Mouse (Mus musculus) G1E (cell line): ENCODE data around the gene Mmgt2. TPM values are rescaled to one million over a fixed set of nuclear protein-coding genes. Genes with fewer than 3 reads are reported as not detected.
A peak's percentile ranks its signal among the peaks of the same experiment; 100 is the strongest.

Source experiments
- ATAC-seq: 2 replicates; pipeline ENCODE4 v1.8.0; 2016; ENCODE audit warnings: mild to moderate bottlenecking; ENCODE audit not compliant: insufficient number of reproducible peaks, poor library complexity, low FRiP score, severe bottlenecking; ENCODE audit errors: extremely low read depth
- DNase-seq: peaks from one replicate; pipeline ENCODE4 v3.0.0; 2012; ENCODE audit warnings: low spot score
- H3K27me3 ChIP-seq: 2 replicates; pipeline ENCODE4 v1.6.1; 2012; ENCODE audit warnings: mild to moderate bottlenecking, low read length, inconsistent platforms; ENCODE audit not compliant: insufficient read depth
- H3K36me3 ChIP-seq: replicated peaks from 2 replicates; pipeline ENCODE3; 2012; ENCODE audit warnings: mild to moderate bottlenecking, inconsistent platforms
- H3K4me1 ChIP-seq: 2 replicates; pipeline ENCODE4 v1.6.1; 2012; ENCODE audit warnings: low read depth, low read length, inconsistent platforms, mixed read lengths; ENCODE audit not compliant: insufficient read depth
- H3K4me3 ChIP-seq: 2 replicates; pipeline ENCODE4 v1.5.1; 2012; ENCODE audit warnings: low read depth, mild to moderate bottlenecking, inconsistent platforms, low read length, moderate library complexity, mixed read lengths
- H3K9me3 ChIP-seq: replicated peaks from 2 replicates; pipeline ENCODE4 v1.6.1; 2012; ENCODE audit warnings: inconsistent platforms
- CTCF ChIP-seq: IDR thresholded peaks from 2 replicates; pipeline ENCODE4 v1.5.1; 2012; ENCODE audit warnings: low read depth, low read length, inconsistent platforms, mixed read lengths
- GATA1 ChIP-seq: IDR thresholded peaks from 2 replicates; pipeline ENCODE4 v1.6.1; 2012; ENCODE audit warnings: borderline replicate concordance, low read length, inconsistent platforms, mixed read lengths
- GATA2 ChIP-seq: IDR thresholded peaks from 2 replicates; pipeline ENCODE4 v1.6.1; 2012; ENCODE audit warnings: low read depth, low read length, inconsistent platforms, borderline replicate concordance
- POLR2AphosphoS5 ChIP-seq: IDR thresholded peaks from 2 replicates; pipeline ENCODE4 v1.6.1; 2012; ENCODE audit warnings: low read depth, low read length, inconsistent platforms; ENCODE audit not compliant: insufficient replicate concordance
- TAL1 ChIP-seq: conservative IDR thresholded peaks from 2 replicates; pipeline ENCODE4 v1.6.1; 2012; ENCODE audit warnings: low read depth, low read length, inconsistent platforms, mixed read lengths
- polyA plus RNA-seq: library from polyadenylated mRNA; stranded (reverse); fragments of >175 nt; gene quantifications from 2 replicates; pipeline ENCODE4 v1.2.3, GENCODE M21; 2012
- total RNA-seq, 2 experiments: library from RNA; stranded (forward) in 1 of 2; stranded (reverse) in 1 of 2; fragments of 200-1000 nt in 1 of 2; fragments of >200 nt in 1 of 2; fragmentation: Nextera tagmentation in 1 of 2; gene quantifications; 2 replicates each; pipeline ENCODE4 v1.2.3; 2014 to 2017

Mmgt2 gene
- total and polyA plus RNA-seq, 3 experiments = 7.9 to 24.3 (median 8.2) TPM

DNA sequence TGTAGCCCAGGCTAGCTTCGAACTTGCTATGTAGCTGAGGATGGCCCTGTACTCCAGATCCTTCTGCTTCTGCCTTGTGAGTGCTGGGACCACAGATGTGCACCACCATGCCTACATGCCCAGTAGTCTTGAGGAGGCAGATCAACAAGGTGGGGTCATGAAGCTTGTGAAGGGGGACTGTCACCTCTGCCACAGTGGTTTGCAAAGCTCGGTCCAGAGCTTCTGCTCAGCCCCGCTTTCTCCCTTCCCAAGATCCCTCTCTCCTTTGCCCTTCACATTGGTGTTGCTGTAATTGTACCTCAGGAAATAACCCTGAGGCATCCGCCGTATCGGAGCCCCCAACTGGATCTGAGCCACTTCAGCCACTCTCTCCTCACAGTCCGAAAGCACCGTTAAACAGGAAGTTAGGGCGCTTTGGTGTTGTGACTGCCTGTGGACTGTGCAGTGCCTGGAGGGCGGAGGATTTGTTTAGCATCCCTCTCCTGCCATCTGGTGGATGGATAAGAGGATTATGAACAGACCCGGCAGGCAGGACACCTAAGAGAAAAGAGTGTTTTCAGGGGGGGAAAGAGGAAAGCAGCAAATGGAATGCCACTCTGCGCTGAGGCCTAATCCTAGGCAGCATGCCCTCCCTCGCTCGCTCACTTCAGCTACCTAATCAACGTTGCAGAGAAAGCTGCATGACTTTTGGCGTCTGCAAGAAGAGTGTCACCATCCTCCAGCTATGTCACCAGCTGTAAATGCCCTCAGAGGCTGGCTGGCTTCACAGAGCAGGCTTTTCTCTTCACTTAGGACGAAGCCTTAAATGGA lies 27.2 kb downstream of the Mmgt2 start:
- H3K27me3 ChIP-seq = peaks cover 22% of the 10 kb centered on the region
- TF ChIP-seq GATA1 = no peak
- no peak for TF ChIP-seq POLR2AphosphoS5
- TF ChIP-seq CTCF = no peak
- TF ChIP-seq TAL1 = no peak
- TF ChIP-seq GATA2 = no peak
- H3K9me3 ChIP-seq = no peaks in the 10 kb centered on the region
- DNase-seq = peak; percentile 31
- H3K36me3 ChIP-seq = no peaks in the 10 kb centered on the region
- peak; percentile 28; the same call in 1 of the 2 replicates for ATAC-seq
- H3K4me3 ChIP-seq = no peak overlapping the region
- H3K4me1 ChIP-seq = no peaks in the 10 kb centered on the region

DNA sequence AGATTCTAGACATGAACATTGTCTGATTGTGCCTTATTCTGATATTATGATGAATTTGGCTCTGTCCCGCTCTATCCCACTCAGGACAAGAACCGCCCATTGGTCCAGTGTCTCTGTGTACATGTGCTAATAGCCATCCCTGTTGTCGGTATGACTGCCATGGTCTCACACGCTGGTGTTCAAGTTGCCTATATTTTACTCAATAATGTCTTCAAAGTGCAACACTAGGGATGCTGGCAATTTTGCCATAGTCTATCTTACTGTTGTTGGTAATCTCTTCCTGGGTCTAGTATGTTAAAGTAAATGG lies 27.8 kb downstream of the Mmgt2 start:
- TF ChIP-seq GATA2 (no peak), POLR2AphosphoS5 (no peak), CTCF (no peak), GATA1 (no peak), TAL1 (no peak)
- H3K27me3 ChIP-seq = peaks cover 22% of the 10 kb centered on the region
- DNase-seq (no peak), ATAC-seq (no peak)
- H3K9me3 ChIP-seq = no peaks in the 10 kb centered on the region
- H3K4me3 ChIP-seq = no peak overlapping the region
- H3K4me1 ChIP-seq = no peaks in the 10 kb centered on the region
- no peaks in the 10 kb centered on the region for H3K36me3 ChIP-seq

DNA sequence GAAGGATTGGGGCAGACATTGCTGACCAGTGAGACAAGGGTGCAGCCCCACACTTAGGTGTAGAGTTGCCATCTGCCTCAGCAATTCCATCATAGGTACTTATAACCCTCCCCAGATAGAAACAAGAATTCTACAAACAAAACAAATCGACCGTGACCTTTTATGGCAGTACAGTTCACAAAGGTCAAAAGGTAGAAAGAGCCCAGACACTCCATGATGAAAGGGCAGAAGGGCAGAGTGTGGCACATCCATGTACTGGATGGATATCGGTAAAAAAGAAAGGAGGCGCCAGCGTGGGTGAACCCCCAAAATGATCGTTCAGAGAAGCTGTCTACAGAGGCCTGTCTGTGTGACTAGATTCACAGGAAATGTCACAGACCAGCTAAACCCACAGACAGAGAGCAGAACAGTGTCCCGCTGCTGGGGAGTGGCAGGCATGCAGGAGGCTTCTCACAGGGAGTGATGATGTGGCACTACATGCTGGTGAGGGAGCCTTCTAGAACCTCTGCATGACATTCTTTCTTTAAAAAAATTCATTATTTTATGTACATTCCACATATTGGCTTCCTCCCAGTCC lies 30.4 kb downstream of the Mmgt2 start:
- no peak for DNase-seq
- peaks cover 19% of the 10 kb centered on the region; the same call in 1 of the 2 replicates for H3K27me3 ChIP-seq
- H3K9me3 ChIP-seq = no peaks in the 10 kb centered on the region
- ATAC-seq = no peak
- H3K36me3 ChIP-seq = no peaks in the 10 kb centered on the region
- no peak for TF ChIP-seq POLR2AphosphoS5
- no peak for TF ChIP-seq GATA2
- TF ChIP-seq TAL1 = no peak
- no peak for TF ChIP-seq GATA1
- no peak for TF ChIP-seq CTCF
- H3K4me1 ChIP-seq = no peaks in the 10 kb centered on the region
- no peak overlapping the region for H3K4me3 ChIP-seq

DNA sequence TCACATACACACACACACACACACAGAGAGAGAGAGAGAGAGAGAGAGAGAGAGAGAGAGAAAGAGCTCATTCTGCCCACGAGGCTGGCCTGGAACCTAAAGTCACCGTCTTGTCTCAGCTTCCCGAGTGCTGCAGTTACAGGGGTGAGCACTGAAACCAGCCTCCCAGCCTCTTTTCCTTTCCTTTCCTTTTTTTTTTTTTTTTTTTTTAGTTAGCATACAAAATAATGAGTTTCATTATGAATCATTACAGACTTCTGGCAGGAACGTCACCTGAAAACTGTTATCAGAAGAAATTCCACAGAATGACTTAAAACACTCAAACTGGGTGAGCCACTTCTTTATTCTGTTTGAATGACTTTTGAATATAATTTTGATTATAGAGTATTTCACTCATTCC lies 31.5 kb downstream of the Mmgt2 start:
- Histone ChIP-seq H3K4me1 (no peaks in the 10 kb centered on the region), H3K36me3 (no peaks in the 10 kb centered on the region), H3K4me3 (no peak overlapping the region), H3K27me3 (peaks cover 17% of the 10 kb centered on the region; the same call in 1 of the 2 replicates), H3K9me3 (no peaks in the 10 kb centered on the region)
- TF ChIP-seq GATA2 = no peak
- no peak for TF ChIP-seq POLR2AphosphoS5
- TF ChIP-seq TAL1 = no peak
- TF ChIP-seq CTCF = no peak
- TF ChIP-seq GATA1 = no peak
- DNase-seq = no peak
- no peak for ATAC-seq

- Histone ChIP-seq H3K9me3 (no peaks in the 10 kb centered on the region), H3K27me3 (no peaks in the 10 kb centered on the region; the same call in 1 of the 2 replicates), H3K4me1 (no peaks in the 10 kb centered on the region), H3K4me3 (no peak overlapping the region), H3K36me3 (no peaks in the 10 kb centered on the region)
- ATAC-seq (no peak), DNase-seq (no peak)
- TF ChIP-seq CTCF = no peak
- no peak for TF ChIP-seq POLR2AphosphoS5
- no peak for TF ChIP-seq TAL1
- TF ChIP-seq GATA2 = no peak
- no peak for TF ChIP-seq GATA1
Measured at GRCm38 (mm10) chr11:62691592-62691991, 43.1 kb downstream of the Mmgt2 start.

DNA sequence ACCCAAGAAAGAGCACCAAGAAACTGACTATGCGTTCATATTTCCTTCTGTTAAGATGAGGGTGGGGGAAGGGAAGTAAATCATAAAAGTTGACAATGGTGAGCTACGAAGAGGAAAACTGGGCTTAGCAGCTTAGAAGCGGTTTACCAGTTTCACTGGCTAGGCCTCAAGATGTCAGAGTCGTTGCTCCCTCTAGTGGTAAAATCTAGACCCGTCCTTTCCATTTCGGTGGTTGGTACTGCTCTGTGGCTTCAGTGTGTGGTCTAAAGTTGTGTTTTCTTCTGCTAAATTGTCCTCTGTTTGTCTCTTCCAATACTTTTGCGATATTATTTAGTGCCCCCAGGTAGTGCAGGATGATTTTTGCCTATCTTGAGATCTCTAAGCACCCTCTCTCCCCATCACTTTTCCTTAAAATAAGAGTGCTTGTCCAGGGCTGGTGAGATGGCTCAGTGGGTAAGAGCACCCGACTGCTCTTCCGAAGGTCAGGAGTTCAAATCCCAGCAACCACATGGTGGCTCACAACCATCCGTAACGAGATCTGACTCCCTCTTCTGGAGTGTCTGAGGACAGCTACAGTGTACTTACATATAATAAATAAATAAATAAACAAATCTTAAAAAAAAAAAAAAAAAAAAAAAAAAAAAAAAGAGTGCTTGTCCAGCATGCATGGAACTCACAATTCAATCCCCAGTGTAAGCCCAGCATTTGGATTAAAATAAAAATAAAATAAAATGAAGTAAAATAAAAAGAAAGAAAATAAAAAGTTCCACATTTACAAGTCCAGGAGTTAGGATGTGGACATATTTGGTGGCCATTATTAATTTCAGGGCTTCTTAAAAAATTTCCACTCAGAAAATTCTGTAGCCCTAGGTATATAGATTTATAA lies 45.1 kb downstream of the Mmgt2 start:
- ATAC-seq = peak; percentile 45; the same call in 1 of the 2 replicates
- Histone ChIP-seq H3K36me3 (no peaks in the 10 kb centered on the region), H3K27me3 (peaks cover 4% of the 10 kb centered on the region), H3K9me3 (no peaks in the 10 kb centered on the region), H3K4me1 (no peaks in the 10 kb centered on the region), H3K4me3 (no peak overlapping the region)
- TF ChIP-seq CTCF = peak; percentile 81
- TF ChIP-seq GATA1 = no peak
- no peak for TF ChIP-seq GATA2
- peak; percentile 49 for DNase-seq
